Mouse (Mus musculus) limb, embryonic 14.5 days (tissue): ENCODE data around the gene Dab1. TPM values are rescaled to one million over a fixed set of nuclear protein-coding genes. Genes with fewer than 3 reads are reported as not detected.
A peak's percentile ranks its signal among the peaks of the same experiment; 100 is the strongest.

Experiments used
- ATAC-seq: fragments of 200-750 bp; cut with Nextera tagmentation; 2 replicates; pipeline ENCODE4 v1.8.0; 2017; ENCODE audit warnings: low read depth, moderate number of reproducible peaks, moderate TSS enrichment; ENCODE audit not compliant: low FRiP score
- DNase-seq: peaks from one replicate; pipeline ENCODE4 v3.0.0-alpha.2; 2015; ENCODE audit warnings: low spot score
- H3K27ac ChIP-seq: fragments of 300-500 bp; sonication (generic); replicated peaks from 2 replicates; pipeline ENCODE4 v1.5.1; 2014; ENCODE audit warnings: low read depth, mild to moderate bottlenecking, low read length, moderate library complexity, mixed read lengths
- H3K27me3 ChIP-seq: fragments of 300-500 bp; sonication (generic); 2 replicates; pipeline ENCODE4 v1.6.1; 2014; ENCODE audit warnings: low read length, mixed read lengths; ENCODE audit not compliant: control insufficient read depth, insufficient read depth
- H3K36me3 ChIP-seq: fragments of 300-500 bp; sonication (generic); 2 replicates; pipeline ENCODE4 v1.6.1; 2014; ENCODE audit warnings: mild to moderate bottlenecking, low read length, moderate library complexity, mixed read lengths; ENCODE audit not compliant: control insufficient read depth, insufficient read depth
- H3K4me1 ChIP-seq: fragments of 300-500 bp; sonication (generic); 2 replicates; pipeline ENCODE4 v1.6.1; 2014; ENCODE audit warnings: antibody characterized with exemption, low read length, mixed read lengths; ENCODE audit not compliant: control insufficient read depth, insufficient read depth
- H3K4me2 ChIP-seq: fragments of 300-500 bp; sonication (generic); replicated peaks from 2 replicates; pipeline ENCODE4 v1.6.1; 2014; ENCODE audit warnings: low read depth, mild to moderate bottlenecking, low read length, moderate library complexity; ENCODE audit not compliant: severe bottlenecking
- H3K4me3 ChIP-seq: fragments of 300-500 bp; sonication (generic); replicated peaks from 2 replicates; pipeline ENCODE4 v1.5.1; 2014; ENCODE audit warnings: low read length
- H3K9ac ChIP-seq: fragments of 300-500 bp; sonication (generic); 2 replicates; pipeline ENCODE4 v1.6.1; 2014; ENCODE audit warnings: mild to moderate bottlenecking, low read depth, low read length, moderate library complexity; ENCODE audit not compliant: severe bottlenecking
- H3K9me3 ChIP-seq: fragments of 300-500 bp; sonication (generic); 2 replicates; pipeline ENCODE4 v1.6.1; 2016; ENCODE audit warnings: low read length; ENCODE audit not compliant: control insufficient read depth
- POLR2A ChIP-seq: fragments of 200-500 bp; IDR thresholded peaks from 2 replicates; pipeline ENCODE4 v1.8.0; 2012; ENCODE audit warnings: inconsistent platforms, mild to moderate bottlenecking, moderate library complexity, borderline replicate concordance; ENCODE audit not compliant: insufficient read depth, insufficient read length; ENCODE audit errors: extremely low read depth
- WGBS: fragments of 180-500 bp; shearing (Covaris S2); extraction: QIAGEN DNeasy Blood & Tissue Kit; methylation state at CpG from one replicate; pipeline ENCODE4 v1.1.7; 2014; 5-methylcytosine and 5-hydroxymethylcytosine counted together
- polyA plus RNA-seq, 2 experiments: library from polyadenylated mRNA; depleted of rRNA in 1 of 2; stranded (reverse) in 1 of 2; unstranded in 1 of 2; fragments of >200 nt; fragmentation: Nextera tagmentation in 1 of 2; extraction: Ambion mirVana in 1 of 2; gene quantifications; 2 replicates each; pipeline versions ENCODE4 v1.2.1 to v1.2.3; 2012 to 2014

The Dab1 gene
- polyA plus RNA-seq, 2 experiments: 5.5 to 12.1 TPM

- H3K4me3 ChIP-seq: no peak overlapping the region
- ATAC-seq (no peak), DNase-seq (peak; percentile 11)
- H3K9ac ChIP-seq: no peak overlapping the region
- WGBS: 54% methylated on average over 5 of the region's 5 CpGs
- no peak for TF ChIP-seq POLR2A
- no peaks in the 10 kb centered on the region for H3K9me3 ChIP-seq
- no peak overlapping the region for H3K4me2 ChIP-seq
- H3K4me1 ChIP-seq: no peaks in the 10 kb centered on the region
- H3K36me3 ChIP-seq: no peaks in the 10 kb centered on the region
- no peak overlapping the region for H3K27ac ChIP-seq
- H3K27me3 ChIP-seq: no peaks in the 10 kb centered on the region
These were observed 307.5 kb downstream of the Dab1 start for GRCm38 (mm10) chr4:103926682-103927081.

GRCm38 (mm10) chr4:103929631-103930030 is 310.5 kb downstream of the Dab1 start:
- Histone ChIP-seq H3K9ac (no peak overlapping the region), H3K9me3 (no peaks in the 10 kb centered on the region), H3K4me3 (no peak overlapping the region), H3K36me3 (no peaks in the 10 kb centered on the region), H3K4me2 (no peak overlapping the region), H3K27ac (no peak overlapping the region), H3K4me1 (no peaks in the 10 kb centered on the region), H3K27me3 (no peaks in the 10 kb centered on the region)
- ATAC-seq (no peak), DNase-seq (no peak)
- TF ChIP-seq POLR2A: no peak

- 78% methylated on average over 3 of the region's 3 CpGs for WGBS
- Histone ChIP-seq H3K4me1 (no peaks in the 10 kb centered on the region), H3K27ac (no peak overlapping the region), H3K9me3 (no peaks in the 10 kb centered on the region), H3K4me3 (no peak overlapping the region), H3K4me2 (no peak overlapping the region), H3K36me3 (no peaks in the 10 kb centered on the region), H3K27me3 (no peaks in the 10 kb centered on the region), H3K9ac (no peak overlapping the region)
- ATAC-seq: no peak
- no peak for DNase-seq
- TF ChIP-seq POLR2A: no peak
These were observed 315.2 kb downstream of the Dab1 start for GRCm38 (mm10) chr4:103934364-103934763.

GRCm38 (mm10) chr4:103948255-103948654 is 329.1 kb downstream of the Dab1 start:
- Histone ChIP-seq H3K9me3 (no peaks in the 10 kb centered on the region), H3K4me3 (no peak overlapping the region), H3K36me3 (no peaks in the 10 kb centered on the region), H3K9ac (no peak overlapping the region), H3K4me1 (no peaks in the 10 kb centered on the region), H3K27ac (no peak overlapping the region), H3K4me2 (no peak overlapping the region), H3K27me3 (no peaks in the 10 kb centered on the region)
- DNase-seq (no peak), ATAC-seq (no peak)
- 79% methylated on average over 3 of the region's 3 CpGs for WGBS
- no peak for TF ChIP-seq POLR2A

- no peaks in the 10 kb centered on the region for H3K36me3 ChIP-seq
- no peak for TF ChIP-seq POLR2A
- ATAC-seq: no peak
- 42% methylated on average over 9 of the region's 9 CpGs for WGBS
- H3K27me3 ChIP-seq: no peaks in the 10 kb centered on the region
- H3K9ac ChIP-seq: no peak overlapping the region
- no peak overlapping the region for H3K27ac ChIP-seq
- H3K9me3 ChIP-seq: no peaks in the 10 kb centered on the region
- DNase-seq: no peak
- H3K4me2 ChIP-seq: no peak overlapping the region
- no peak overlapping the region for H3K4me3 ChIP-seq
- H3K4me1 ChIP-seq: no peaks in the 10 kb centered on the region
These were observed 334.6 kb downstream of the Dab1 start for GRCm38 (mm10) chr4:103953652-103954220.
